Mouse (Mus musculus) lung, postnatal 0 days (tissue): ENCODE results near the gene Pik3r6. TPM values are rescaled to one million over a fixed set of nuclear protein-coding genes. Genes with fewer than 3 reads are reported as not detected.

Source experiments
- ATAC-seq: fragments of 200-750 bp; cut with Nextera tagmentation; 2 replicates; pipeline ENCODE4 v1.8.0; 2017; ENCODE audit warnings: moderate library complexity
- DNase-seq: peaks from one replicate; pipeline ENCODE4 v3.0.0-alpha.2; 2016; ENCODE audit warnings: low spot score
- H3K27ac ChIP-seq: fragments of 300-500 bp; sonication (generic); 2 replicates; pipeline ENCODE4 v1.5.1; 2014; ENCODE audit warnings: antibody characterized with exemption, mild to moderate bottlenecking, low read length, mixed read lengths
- H3K27me3 ChIP-seq: fragments of 300-500 bp; sonication (generic); replicated peaks from 2 replicates; pipeline ENCODE4 v1.6.1; 2014; ENCODE audit warnings: low read length, mixed read lengths; ENCODE audit not compliant: insufficient read depth
- H3K36me3 ChIP-seq: fragments of 300-500 bp; sonication (generic); 2 replicates; pipeline ENCODE4 v1.6.1; 2014; ENCODE audit warnings: low read length, mixed read lengths; ENCODE audit not compliant: insufficient read depth
- H3K4me1 ChIP-seq: fragments of 300-500 bp; sonication (generic); 2 replicates; pipeline ENCODE4 v1.6.1; 2014; ENCODE audit warnings: antibody characterized with exemption, low read depth, low read length, mixed read lengths; ENCODE audit not compliant: insufficient read depth
- H3K4me2 ChIP-seq: fragments of 300-500 bp; sonication (generic); replicated peaks from 2 replicates; pipeline ENCODE4 v1.6.1; 2014; ENCODE audit warnings: low read depth, mild to moderate bottlenecking, low read length, moderate library complexity, mixed read lengths
- H3K4me3 ChIP-seq: fragments of 300-500 bp; sonication (generic); 2 replicates; pipeline ENCODE4 v1.5.1; 2014; ENCODE audit warnings: low read depth, low read length
- H3K9ac ChIP-seq: fragments of 300-500 bp; sonication (generic); replicated peaks from 2 replicates; pipeline ENCODE4 v1.6.1; 2014; ENCODE audit warnings: low read depth, mild to moderate bottlenecking
- H3K9me3 ChIP-seq: fragments of 300-500 bp; sonication (generic); 2 replicates; pipeline ENCODE4 v1.6.1; 2016; ENCODE audit warnings: low read length, mixed read lengths
- CTCF ChIP-seq: IDR thresholded peaks from 2 replicates; pipeline ENCODE4 v1.5.1; 2016; ENCODE audit warnings: antibody characterized with exemption, mild to moderate bottlenecking
- EP300 ChIP-seq: IDR thresholded peaks from 2 replicates; pipeline ENCODE4 v1.6.1; 2016; ENCODE audit warnings: antibody characterized with exemption, mild to moderate bottlenecking, control low read depth
- WGBS: fragments of 180-500 bp; shearing (Covaris S2); extraction: QIAGEN DNeasy Blood & Tissue Kit; methylation state at CpG from one replicate; pipeline ENCODE4 v1.1.7; 2014; 5-methylcytosine and 5-hydroxymethylcytosine counted together
- polyA plus RNA-seq: library from polyadenylated mRNA; unstranded; fragments of >200 nt; fragmentation: Nextera tagmentation; extraction: Ambion mirVana; gene quantifications from 2 replicates; pipeline ENCODE4 v1.2.1, GENCODE M21; 2015

The Pik3r6 gene
- polyA plus RNA-seq, 1 experiment from 2014 or later: 6.8 TPM

DNA sequence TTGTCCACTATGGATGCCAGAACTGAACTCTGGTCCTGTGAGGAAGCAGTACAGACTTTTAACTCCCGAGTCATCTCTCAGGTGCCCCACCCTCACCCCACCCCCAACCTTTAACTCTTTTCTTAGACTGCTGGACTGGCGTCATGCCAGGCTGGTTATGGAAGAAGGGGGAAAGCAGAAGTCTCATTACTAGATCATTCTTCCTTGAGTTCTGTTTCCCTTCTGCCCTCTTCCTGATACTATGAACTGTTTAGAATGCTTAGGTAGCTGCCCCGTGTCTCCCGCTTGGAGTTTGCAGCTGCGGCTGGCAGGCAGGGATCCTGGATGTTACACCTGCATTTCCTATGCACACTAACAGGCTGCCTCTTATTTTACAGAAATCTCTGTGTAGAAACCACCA is 17.0 kb downstream of the Pik3r6 start:
- Histone ChIP-seq H3K27ac (no peak overlapping the region), H3K36me3 (no peaks in the 10 kb centered on the region), H3K27me3 (no peaks in the 10 kb centered on the region), H3K4me1 (no peaks in the 10 kb centered on the region), H3K9ac (no peak overlapping the region), H3K4me2 (no peak overlapping the region), H3K4me3 (no peak overlapping the region), H3K9me3 (no peaks in the 10 kb centered on the region)
- no peak for ATAC-seq
- TF ChIP-seq EP300 (no peak), CTCF (no peak)
- WGBS: 75% methylated on average over 5 of the region's 5 CpGs
- peak; percentile 25 for DNase-seq

- WGBS: 80% methylated on average over 2 of the region's 2 CpGs
- Histone ChIP-seq H3K4me1 (no peaks in the 10 kb centered on the region), H3K9me3 (no peaks in the 10 kb centered on the region), H3K4me3 (no peak overlapping the region), H3K9ac (no peak overlapping the region), H3K4me2 (no peak overlapping the region), H3K27me3 (no peaks in the 10 kb centered on the region), H3K27ac (no peak overlapping the region), H3K36me3 (no peaks in the 10 kb centered on the region)
- TF ChIP-seq EP300 (no peak), CTCF (no peak)
- DNase-seq (no peak), ATAC-seq (no peak)
These were observed 17.6 kb downstream of the Pik3r6 start for GRCm38 (mm10) chr11:68520439-68520838.

DNA sequence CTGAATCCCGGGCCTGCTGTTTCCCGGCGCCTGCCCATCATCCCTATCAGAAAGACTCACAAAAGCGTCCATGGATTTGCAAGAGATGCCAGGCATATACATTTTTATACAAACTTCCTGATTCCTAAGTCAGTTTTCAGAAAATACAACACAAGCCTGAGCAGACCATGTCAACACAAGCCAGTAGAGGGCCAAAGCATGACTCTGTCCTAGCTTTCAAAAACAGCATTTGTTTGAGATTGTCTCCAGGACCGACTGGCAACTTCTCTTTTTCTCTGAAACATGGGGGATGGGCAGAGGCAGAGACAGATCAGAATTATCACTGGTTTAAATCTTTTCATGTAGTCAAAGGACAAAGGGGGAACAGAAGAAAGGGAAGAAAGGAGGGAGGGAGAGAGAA is 18.5 kb downstream of the Pik3r6 start:
- Histone ChIP-seq H3K9me3 (no peaks in the 10 kb centered on the region), H3K4me1 (no peaks in the 10 kb centered on the region), H3K36me3 (no peaks in the 10 kb centered on the region), H3K27me3 (no peaks in the 10 kb centered on the region), H3K4me3 (no peak overlapping the region), H3K27ac (no peak overlapping the region), H3K4me2 (no peak overlapping the region), H3K9ac (no peak overlapping the region)
- WGBS: 78% methylated on average over 5 of the region's 5 CpGs
- no peak for ATAC-seq
- DNase-seq: no peak
- TF ChIP-seq CTCF (0 out of 2 replicates have a peak, but pooled peaks have one; percentile 9), EP300 (no peak)

- no peaks in the 10 kb centered on the region for H3K27me3 ChIP-seq
- no peaks in the 10 kb centered on the region for H3K36me3 ChIP-seq
- 76% methylated on average over 4 of the region's 4 CpGs for WGBS
- H3K9me3 ChIP-seq: no peaks in the 10 kb centered on the region
- DNase-seq: no peak
- H3K27ac ChIP-seq: no peak overlapping the region
- no peak overlapping the region for H3K4me2 ChIP-seq
- TF ChIP-seq EP300 (no peak), CTCF (no peak)
- no peak overlapping the region for H3K4me3 ChIP-seq
- no peaks in the 10 kb centered on the region for H3K4me1 ChIP-seq
- H3K9ac ChIP-seq: no peak overlapping the region
- no peak for ATAC-seq
These were observed 23.6 kb downstream of the Pik3r6 start for GRCm38 (mm10) chr11:68526441-68526840.

- Histone ChIP-seq H3K4me1 (no peaks in the 10 kb centered on the region), H3K4me2 (no peak overlapping the region), H3K27ac (no peak overlapping the region), H3K9ac (no peak overlapping the region), H3K27me3 (no peaks in the 10 kb centered on the region), H3K36me3 (no peaks in the 10 kb centered on the region), H3K9me3 (no peaks in the 10 kb centered on the region), H3K4me3 (no peak overlapping the region)
- 33% methylated on average over 16 of the region's 16 CpGs for WGBS
- TF ChIP-seq EP300 (no peak), CTCF (peak; percentile 79)
- ATAC-seq: peak; percentile 63; the same call in 1 of the 2 replicates
- peak; percentile 66 for DNase-seq
These were observed 28.4 kb downstream of the Pik3r6 start for GRCm38 (mm10) chr11:68531066-68531806.

DNA sequence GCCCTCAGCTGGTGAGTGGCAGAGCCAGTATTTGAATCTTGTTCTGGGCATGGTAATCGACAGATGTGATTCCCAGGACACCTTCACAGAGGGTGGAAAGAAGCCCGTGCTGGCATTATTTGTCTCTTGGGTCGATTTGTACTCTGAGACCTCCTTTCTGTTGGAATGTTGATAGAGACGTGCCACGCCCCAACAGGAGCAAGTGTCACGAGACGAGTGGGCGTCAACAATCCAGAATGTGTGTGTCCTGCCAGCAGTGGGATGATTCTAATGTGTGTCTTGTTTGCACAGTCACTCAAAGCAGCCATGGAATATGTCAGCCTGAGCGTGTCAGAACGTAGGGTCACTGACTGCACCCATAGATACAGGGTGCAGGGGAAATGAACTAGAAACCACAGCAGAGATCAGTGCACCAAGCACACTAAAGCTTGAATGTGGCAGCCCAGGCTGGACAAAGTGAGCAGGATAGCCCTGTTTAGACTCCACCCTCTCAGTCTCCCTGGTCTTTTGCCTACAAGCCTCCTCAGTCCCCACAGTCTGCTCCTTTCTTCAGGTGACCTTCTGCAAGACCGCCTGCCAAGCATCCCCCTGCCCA is 29.2 kb downstream of the Pik3r6 start:
- no peak overlapping the region for H3K9ac ChIP-seq
- TF ChIP-seq EP300 (no peak), CTCF (no peak)
- no peak overlapping the region for H3K4me2 ChIP-seq
- no peaks in the 10 kb centered on the region for H3K9me3 ChIP-seq
- H3K4me3 ChIP-seq: no peak overlapping the region
- 36% methylated on average over 11 of the region's 11 CpGs for WGBS
- no peak for DNase-seq
- H3K36me3 ChIP-seq: no peaks in the 10 kb centered on the region
- H3K4me1 ChIP-seq: no peaks in the 10 kb centered on the region
- ATAC-seq: no peak
- H3K27me3 ChIP-seq: no peaks in the 10 kb centered on the region
- H3K27ac ChIP-seq: no peak overlapping the region
